9 mouse cellular contexts compared by ENCODE assay signal in the genomic region with DNA sequence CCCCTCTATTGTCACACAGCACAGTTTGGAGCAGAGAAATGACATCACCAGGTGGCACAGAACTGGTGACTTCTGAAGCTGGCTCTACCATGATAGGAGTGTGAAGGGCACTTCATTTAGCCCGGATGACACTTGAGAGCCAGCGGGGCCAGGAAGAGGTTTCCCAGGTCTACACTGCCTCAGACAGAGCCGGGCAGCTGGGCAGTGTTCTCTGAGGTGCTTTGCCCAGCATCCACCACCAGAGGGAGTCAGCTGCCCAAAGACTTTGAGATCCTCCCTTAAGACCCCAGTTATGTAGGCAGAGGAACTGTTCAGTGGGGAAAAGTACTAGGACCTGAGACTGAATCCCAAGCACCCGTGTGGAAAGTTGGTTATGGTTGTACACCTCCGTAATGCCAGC. TPM values are rescaled to one million over a fixed set of nuclear protein-coding genes. Genes with fewer than 3 reads are reported as not detected.
DNase-seq lines count a peak whose midpoint lies in the region; ATAC-seq and TF ChIP-seq lines count a peak whose summit lies in the region.
"Had no signal": no experiment of that assay in that cellular context is flagged by ENCODE, and none has a peak within 500 bp of the region (broad histone marks: within the 10 kb centered on the region; RNA-seq: fewer than 3 reads in every experiment).

No protein-coding gene starts in this region.

- no peaks in the 10 kb centered on the region for H3K4me1 ChIP-seq in bone marrow, adult 2 months (ENCODE audit: control insufficient read depth, insufficient read depth, low read length)
- no peaks in the 10 kb centered on the region for H3K4me1 ChIP-seq in embryonic facial prominence, embryonic 15.5 days
- peaks cover 6% of the 10 kb centered on the region for H3K4me1 ChIP-seq in hindbrain, embryonic 16.5 days (ENCODE audit: control insufficient read depth, insufficient read depth, low read depth, low read length)
- H3K4me1 ChIP-seq in small intestine, adult 2 months (ENCODE audit: control insufficient read depth, insufficient read depth, insufficient read length, low read length), result no peaks in the 10 kb centered on the region

- TF ChIP-seq POLR2A in bone marrow, adult 2 months (IDR thresholded peaks at IDR 0.05; ENCODE audit: borderline replicate concordance, control insufficient read depth, low read depth, low read length), result no peak
- no peak for TF ChIP-seq POLR2A in small intestine, adult 2 months (IDR thresholded peaks at IDR 0.05; ENCODE audit: low read depth, low read length)

- H3K27me3 ChIP-seq in embryonic facial prominence, embryonic 15.5 days, result no peaks in the 10 kb centered on the region
- H3K27me3 ChIP-seq in hindbrain, embryonic 16.5 days (replicated peaks; ENCODE audit: control insufficient read depth, insufficient read depth, low read length), result no peaks in the 10 kb centered on the region
- H3K27me3 ChIP-seq in small intestine, adult 2 months (ENCODE audit: control insufficient read depth, insufficient read depth, low read length), result no peaks in the 10 kb centered on the region
- H3K27me3 ChIP-seq: neural tube, embryonic 12.5 days had no signal

- intact Hi-C loops in left cerebral cortex, adult 2 months (cut with DNase I), result loop anchor here (1.0 kb wide), 1 partner anchor 39 kb away; no protein-coding TSS in a partner anchor

- no peak overlapping the region for H3K4me2 ChIP-seq in embryonic facial prominence, embryonic 15.5 days (replicated peaks)
- no peak overlapping the region for H3K4me2 ChIP-seq in hindbrain, embryonic 16.5 days (ENCODE audit: low read length)
- H3K4me2 ChIP-seq: neural tube, embryonic 12.5 days had no signal

- DNase-seq in adrenal gland, adult (ENCODE audit: inconsistent age in 2 of 2, low spot score in 1 of 2), result peak; percentile 65 to 83
- DNase-seq in adrenal gland, adult 8-10 months, result no peak
- peak; percentile 66 for DNase-seq in left cerebral cortex, adult 2 months (ENCODE audit: extremely low spot score in 1 of 2, low spot score in 2 of 2)

- H3K9ac ChIP-seq in embryonic facial prominence, embryonic 15.5 days, result no peak overlapping the region
- H3K9ac ChIP-seq in hindbrain, embryonic 16.5 days (ENCODE audit: low read depth, low read length), result 0 out of 2 replicates have a peak overlapping the region, but pooled peaks have one; percentile 23
- H3K9ac ChIP-seq: neural tube, embryonic 12.5 days had no signal

- 14% methylated on average over 5 of the region's 5 CpGs for WGBS in bone marrow, adult 2 months
- WGBS in embryonic facial prominence, embryonic 15.5 days, result 18% methylated on average over 5 of the region's 5 CpGs
- WGBS in hindbrain, embryonic 16.5 days, result 14% methylated on average over 5 of the region's 5 CpGs
- 15% methylated on average over 5 of the region's 5 CpGs for WGBS in small intestine, adult 2 months

- no peaks in the 10 kb centered on the region for H3K36me3 ChIP-seq in embryonic facial prominence, embryonic 15.5 days
- H3K36me3 ChIP-seq in hindbrain, embryonic 16.5 days (ENCODE audit: control insufficient read depth, insufficient read depth, low read length), result peaks cover 7% of the 10 kb centered on the region; the same call in 1 of the 2 replicates
- H3K36me3 ChIP-seq in small intestine, adult 2 months (ENCODE audit: control insufficient read depth, insufficient read depth, low read length), result no peaks in the 10 kb centered on the region
- H3K36me3 ChIP-seq: neural tube, embryonic 12.5 days had no signal

- no peak overlapping the region for H3K27ac ChIP-seq in bone marrow, adult 2 months (ENCODE audit: control insufficient read depth, insufficient read depth, low read depth, low read length, poor library complexity)
- no peak overlapping the region for H3K27ac ChIP-seq in embryonic facial prominence, embryonic 15.5 days (replicated peaks)
- H3K27ac ChIP-seq in hindbrain, embryonic 16.5 days (ENCODE audit: low read depth, low read length), result no peak overlapping the region
- no peak overlapping the region for H3K27ac ChIP-seq in left cerebral cortex, adult 2 months
- H3K27ac ChIP-seq in small intestine, adult 2 months (ENCODE audit: insufficient read depth, low read depth, low read length), result no peak overlapping the region
- H3K27ac ChIP-seq: neural tube, embryonic 12.5 days had no signal

- 0 out of 2 replicates have a peak, but pooled peaks have one; percentile 37 for ATAC-seq in embryonic facial prominence, embryonic 15.5 days (ENCODE audit: insufficient number of reproducible peaks, low FRiP score, low TSS enrichment, low read depth)
- peak; percentile 44 for ATAC-seq in hindbrain, embryonic 16.5 days
- ATAC-seq in megakaryocyte progenitor cell, adult 5-6 weeks (replicated peaks; ENCODE audit: poor library complexity), result peak; percentile 85

- peak; percentile 59 for TF ChIP-seq CTCF in bone marrow, adult 2 months (IDR thresholded peaks at IDR 0.05; ENCODE audit: control insufficient read depth, insufficient read depth, low read length)
- peak; percentile 82 for TF ChIP-seq CTCF in left cerebral cortex, adult 2 months (IDR thresholded peaks at IDR 0.05)
- peak; percentile 80; the same call in 1 of the 2 replicates for TF ChIP-seq CTCF in small intestine, adult 2 months (IDR thresholded peaks at IDR 0.05; ENCODE audit: extremely low read depth, insufficient read length, insufficient replicate concordance, low read depth, low read length)

- H3K4me3 ChIP-seq in bone marrow, adult 2 months (replicated peaks; ENCODE audit: control insufficient read depth, low read depth, low read length), result no peak overlapping the region
- H3K4me3 ChIP-seq in embryonic facial prominence, embryonic 15.5 days (replicated peaks), result no peak overlapping the region
- no peak overlapping the region for H3K4me3 ChIP-seq in hindbrain, embryonic 16.5 days (ENCODE audit: low read length)
- no peak overlapping the region for H3K4me3 ChIP-seq in left cerebral cortex, adult 2 months
- no peak overlapping the region for H3K4me3 ChIP-seq in small intestine, adult 2 months (ENCODE audit: low read depth, low read length)
- H3K4me3 ChIP-seq: neural tube, embryonic 12.5 days had no signal

- no peaks in the 10 kb centered on the region for H3K9me3 ChIP-seq in embryonic facial prominence, embryonic 15.5 days (replicated peaks)
- peaks cover 5% of the 10 kb centered on the region for H3K9me3 ChIP-seq in hindbrain, embryonic 16.5 days (ENCODE audit: control insufficient read depth, low read length)

RNA-seq across cellular contexts. Expression of a gene that starts 27.1 kb away (rescaled TPM):
- total RNA-seq in adrenal gland, adult 8-10 months (2022), result 10 to 100 TPM; 33.7 to 65.5 (median 38.5) TPM
- polyA plus RNA-seq in bone marrow, adult 2 months (2011; ENCODE audit: insufficient read depth, insufficient read length, low replicate concordance, missing spikeins), result not detected in 2 replicates
- 4.1 and 4.6 TPM in 2 replicates for polyA plus RNA-seq in embryonic facial prominence, embryonic 15.5 days (2015; fragmentation: Nextera tagmentation; extraction: Ambion mirVana)
- 83.8 and 110 TPM in 2 replicates for polyA plus RNA-seq in hindbrain, embryonic 16.5 days (2015; fragmentation: Nextera tagmentation; extraction: Ambion mirVana)
- total RNA-seq in left cerebral cortex, adult 2 months (2021), result 100 to 1,000 TPM; 103 to 104 TPM
- not detected in 2 replicates for total RNA-seq in megakaryocyte progenitor cell, adult 5-6 weeks (2015)
- total RNA-seq in megakaryocyte progenitor cell, adult 5-6 weeks (2017), result not detected in 2 replicates
- 0.13 and 0.20 TPM in 2 replicates for polyA plus RNA-seq in small intestine, adult 2 months (2012; rRNA removed)

RNA-seq across cellular contexts. Expression of a gene that starts 30.6 kb away (rescaled TPM):
- 1 to 10 TPM; 3.4 to 8.2 (median 4.1) TPM for total RNA-seq in adrenal gland, adult 8-10 months (2022)
- 2.2 TPM in 1 of 2 replicates, not detected in the other for polyA plus RNA-seq in bone marrow, adult 2 months (2011; ENCODE audit: insufficient read depth, insufficient read length, low replicate concordance, missing spikeins)
- polyA plus RNA-seq in embryonic facial prominence, embryonic 15.5 days (2015; fragmentation: Nextera tagmentation; extraction: Ambion mirVana), result 6.9 and 7.9 TPM in 2 replicates
- polyA plus RNA-seq in hindbrain, embryonic 16.5 days (2015; fragmentation: Nextera tagmentation; extraction: Ambion mirVana), result 24.3 and 25.0 TPM in 2 replicates
- 10 to 100 TPM; 19.5 to 20.4 TPM for total RNA-seq in left cerebral cortex, adult 2 months (2021)
- total RNA-seq in megakaryocyte progenitor cell, adult 5-6 weeks (2015), result not detected in 2 replicates
- not detected in 2 replicates for total RNA-seq in megakaryocyte progenitor cell, adult 5-6 weeks (2017)
- 0.82 and 0.98 TPM in 2 replicates for polyA plus RNA-seq in small intestine, adult 2 months (2012; rRNA removed)

RNA-seq across cellular contexts. Expression of a gene that starts 46.0 kb away (rescaled TPM):
- total RNA-seq in adrenal gland, adult 8-10 months (2022), result 100 to 1,000 TPM in 2 of 4 experiments, 10 to 100 TPM in 2; 92.3 to 120 (median 107) TPM
- 29.4 and 41.8 TPM in 2 replicates for polyA plus RNA-seq in bone marrow, adult 2 months (2011; ENCODE audit: insufficient read depth, insufficient read length, low replicate concordance, missing spikeins)
- 44.7 and 47.8 TPM in 2 replicates for polyA plus RNA-seq in embryonic facial prominence, embryonic 15.5 days (2015; fragmentation: Nextera tagmentation; extraction: Ambion mirVana)
- polyA plus RNA-seq in hindbrain, embryonic 16.5 days (2015; fragmentation: Nextera tagmentation; extraction: Ambion mirVana), result 36.8 and 42.0 TPM in 2 replicates
- 100 to 1,000 TPM in 1 of 2 experiments, 10 to 100 TPM in 1; 99.7 to 102 TPM for total RNA-seq in left cerebral cortex, adult 2 months (2021)
- total RNA-seq in megakaryocyte progenitor cell, adult 5-6 weeks (2015), result 17.6 and 18.0 TPM in 2 replicates
- 29.3 and 35.3 TPM in 2 replicates for total RNA-seq in megakaryocyte progenitor cell, adult 5-6 weeks (2017)
- 22.5 and 38.9 TPM in 2 replicates for polyA plus RNA-seq in small intestine, adult 2 months (2012; rRNA removed)

RNA-seq across cellular contexts. Expression of a gene that starts 51.6 kb away (rescaled TPM):
- total RNA-seq in adrenal gland, adult 8-10 months (2022), result under 1 TPM; 0.06 to 0.35 (median 0.26) TPM
- not detected in 2 replicates for polyA plus RNA-seq in bone marrow, adult 2 months (2011; ENCODE audit: insufficient read depth, insufficient read length, low replicate concordance, missing spikeins)
- polyA plus RNA-seq in embryonic facial prominence, embryonic 15.5 days (2015; fragmentation: Nextera tagmentation; extraction: Ambion mirVana), result 0.05 and 0.13 TPM in 2 replicates
- polyA plus RNA-seq in hindbrain, embryonic 16.5 days (2015; fragmentation: Nextera tagmentation; extraction: Ambion mirVana), result 0.15 and 0.16 TPM in 2 replicates
- total RNA-seq in left cerebral cortex, adult 2 months (2021), result under 1 TPM; 0.77 to 0.96 TPM
- total RNA-seq in megakaryocyte progenitor cell, adult 5-6 weeks (2015), result not detected in 2 replicates
- not detected in 2 replicates for total RNA-seq in megakaryocyte progenitor cell, adult 5-6 weeks (2017)
- polyA plus RNA-seq in small intestine, adult 2 months (2012; rRNA removed), result not detected in 2 replicates

Comparison
In these comparisons a context has a peak if more than half of its experiments do, and no peak if none do; other contexts are left out.
1. RNA of a gene that starts 27.1 kb away (polyA plus RNA-seq): 83.8 to 110 TPM in hindbrain, embryonic 16.5 days; 4.1 to 4.6 TPM in embryonic facial prominence, embryonic 15.5 days, not detected in bone marrow, adult 2 months and 0.13 to 0.20 TPM in small intestine, adult 2 months; every median in the first group is over 10 times any median in the second.
2. Peak in every context shown above with its lines, with median percentiles within 50 percentile points of each other: CTCF ChIP-seq and ATAC-seq.